Mouse (Mus musculus) olfactory bulb, adult 2 months (tissue): ENCODE data around the gene Sumo1.

Experiments
- CTCF ChIP-seq: fragments of 200-500 bp; IDR thresholded peaks from 2 replicates; pipeline ENCODE4 v1.5.1; 2012; ENCODE audit warnings: low read depth, mild to moderate bottlenecking, low read length, moderate library complexity; ENCODE audit not compliant: insufficient read depth
- POLR2A ChIP-seq: fragments of 200-500 bp; IDR thresholded peaks from 2 replicates; pipeline ENCODE4 v1.6.1; 2012; ENCODE audit warnings: mild to moderate bottlenecking, low read depth, low read length, moderate library complexity; ENCODE audit not compliant: insufficient read depth

GRCm38 (mm10) chr1:59550996-59551395, 119.6 kb downstream of the Sumo1 start:
- TF ChIP-seq POLR2A (no peak), CTCF (no peak)
